10 mouse cellular contexts compared by ENCODE assay signal in the genomic region with DNA sequence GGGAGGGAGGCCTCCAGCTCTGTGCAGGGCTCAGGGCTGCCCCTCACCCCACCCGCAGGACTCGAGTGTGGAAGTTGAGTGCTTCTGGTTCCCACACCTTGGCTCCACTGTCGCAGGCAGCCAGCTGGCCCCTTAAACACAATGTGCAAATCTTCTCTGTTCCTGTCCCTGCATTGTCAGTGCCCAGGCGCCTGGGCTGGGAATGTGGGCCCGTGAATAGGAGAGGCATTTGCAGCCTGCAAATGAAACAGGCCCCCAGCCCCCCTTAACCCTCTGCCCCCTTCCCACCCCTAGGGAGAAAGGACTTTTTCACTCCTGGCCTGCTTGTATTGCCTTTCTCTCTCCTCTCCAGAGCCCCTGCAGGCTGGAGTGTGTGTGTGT. TPM values are rescaled to one million over a fixed set of nuclear protein-coding genes. Genes with fewer than 3 reads are reported as not detected.
DNase-seq lines count a peak whose midpoint lies in the region; ATAC-seq and TF ChIP-seq lines count a peak whose summit lies in the region.
"Had no signal": no experiment of that assay in that cellular context is flagged by ENCODE, and none has a peak within 500 bp of the region (broad histone marks: within the 10 kb centered on the region; RNA-seq: fewer than 3 reads in every experiment).

No protein-coding gene starts in this region.

- DNase-seq in heart, postnatal 36 days: no peak
- peak; percentile 35 for DNase-seq in forebrain, postnatal 0 days
- peak; percentile 61 for DNase-seq in kidney, postnatal 10 days
- no peak for DNase-seq in thymus, postnatal 4 days
- DNase-seq in ovary, postnatal 36 days (ENCODE audit: low spot score): no peak
- DNase-seq: cerebellum, adult 8-10 months; gastrocnemius, postnatal 14 days had no signal

- no peaks in the 10 kb centered on the region for H3K36me3 ChIP-seq in heart, embryonic 14.5 days (ENCODE audit: control insufficient read depth, insufficient read depth, low read length)
- H3K36me3 ChIP-seq in forebrain, postnatal 0 days (ENCODE audit: insufficient read depth): peaks cover 4% of the 10 kb centered on the region
- H3K36me3 ChIP-seq in neural tube, embryonic 12.5 days: peaks cover 51% of the 10 kb centered on the region

- H3K9me3 ChIP-seq in heart, embryonic 14.5 days (ENCODE audit: control insufficient read depth, low read length): no peaks in the 10 kb centered on the region
- no peaks in the 10 kb centered on the region for H3K9me3 ChIP-seq in forebrain, postnatal 0 days (ENCODE audit: low read length)
- H3K9me3 ChIP-seq in neural tube, embryonic 12.5 days: no peaks in the 10 kb centered on the region

- no peak for TF ChIP-seq CTCF in forebrain, postnatal 0 days (IDR thresholded peaks at IDR 0.05; ENCODE audit: low read depth)

- intact Hi-C loops in heart, postnatal 36 days (cut with DNase I): no loop called here

- no peak overlapping the region for H3K4me2 ChIP-seq in heart, embryonic 14.5 days (ENCODE audit: low read length)
- H3K4me2 ChIP-seq in forebrain, postnatal 0 days (ENCODE audit: low read depth): no peak overlapping the region
- H3K4me2 ChIP-seq in neural tube, embryonic 12.5 days (replicated peaks): peak overlapping the region; percentile 40

- no peak overlapping the region for H3K4me3 ChIP-seq in heart, embryonic 14.5 days (ENCODE audit: control insufficient read depth in 1 of 2, insufficient read depth in 1 of 2, low read depth in 1 of 2, low read length in 2 of 2)
- no peak overlapping the region for H3K4me3 ChIP-seq in forebrain, postnatal 0 days (ENCODE audit: low read depth, low read length)
- no peak overlapping the region for H3K4me3 ChIP-seq in neural tube, embryonic 12.5 days

- ATAC-seq in heart, embryonic 14.5 days (ENCODE audit: insufficient number of reproducible peaks, insufficient read depth, low FRiP score, low read depth): no peak
- peak; percentile 67 for ATAC-seq in forebrain, postnatal 0 days
- peak; percentile 79 for ATAC-seq in neural tube, embryonic 12.5 days (ENCODE audit: low FRiP score, low read depth)
- no peak for ATAC-seq in monocyte, adult 5-6 weeks (replicated peaks; ENCODE audit: insufficient number of reproducible peaks, low FRiP score, low TSS enrichment, poor library complexity, severe bottlenecking)

- no peak overlapping the region for H3K27ac ChIP-seq in heart, embryonic 14.5 days (replicated peaks in 1 of 2; ENCODE audit: control insufficient read depth in 1 of 2, insufficient read depth in 1 of 2, low read depth in 2 of 2, low read length in 2 of 2)
- H3K27ac ChIP-seq in forebrain, postnatal 0 days (ENCODE audit: low read depth, low read length): peak overlapping the region; percentile 75
- H3K27ac ChIP-seq in neural tube, embryonic 12.5 days: peak overlapping the region; percentile 90

- H3K4me1 ChIP-seq in heart, embryonic 14.5 days (ENCODE audit: control insufficient read depth in 2 of 2, insufficient read depth in 2 of 2, low read length in 2 of 2): peaks cover 12 to 22% of the 10 kb centered on the region in 2 experiments
- peaks cover 4% of the 10 kb centered on the region; the same call in 1 of the 2 replicates for H3K4me1 ChIP-seq in forebrain, postnatal 0 days (ENCODE audit: insufficient read depth)
- H3K4me1 ChIP-seq in neural tube, embryonic 12.5 days: peaks cover 71% of the 10 kb centered on the region

- WGBS in heart, embryonic 14.5 days: 12% methylated on average over 5 of the region's 5 CpGs
- 9% methylated on average over 5 of the region's 5 CpGs for WGBS in forebrain, postnatal 0 days
- 3% methylated on average over 5 of the region's 5 CpGs for WGBS in neural tube, embryonic 12.5 days

- H3K9ac ChIP-seq in heart, embryonic 14.5 days (ENCODE audit: low read length): peak overlapping the region; percentile 17; the same call in 1 of the 2 replicates
- no peak overlapping the region for H3K9ac ChIP-seq in forebrain, postnatal 0 days
- H3K9ac ChIP-seq in neural tube, embryonic 12.5 days: peak overlapping the region; percentile 29; the same call in 1 of the 2 replicates

- no peaks in the 10 kb centered on the region for H3K27me3 ChIP-seq in heart, embryonic 14.5 days (ENCODE audit: control insufficient read depth, insufficient read depth, low read length)
- H3K27me3 ChIP-seq in forebrain, postnatal 0 days (ENCODE audit: insufficient read depth, low read length): no peaks in the 10 kb centered on the region
- no peaks in the 10 kb centered on the region for H3K27me3 ChIP-seq in neural tube, embryonic 12.5 days (replicated peaks)

RNA-seq across cellular contexts. Expression of gene Igdcc3, which starts 12.3 kb away (rescaled TPM):
- polyA plus RNA-seq in heart, embryonic 14.5 days (2014; fragmentation: Nextera tagmentation; extraction: Ambion mirVana): 0.36 and 0.63 TPM in 2 replicates
- under 1 TPM in 1 of 2 experiments, not detected in 1; 0.08 TPM for total RNA-seq in heart, postnatal 36 days (2021)
- 2.7 and 3.0 TPM in 2 replicates for total RNA-seq in forebrain, postnatal 0 days (2014; rRNA removed)
- polyA plus RNA-seq in forebrain, postnatal 0 days (2015; fragmentation: Nextera tagmentation; extraction: Ambion mirVana): 2.6 and 4.2 TPM in 2 replicates
- polyA plus RNA-seq in neural tube, embryonic 12.5 days (2016; fragmentation: Nextera tagmentation; extraction: Ambion mirVana): 32.6 and 36.4 TPM in 2 replicates
- total RNA-seq in monocyte, adult 5-6 weeks (2017): not detected in 3 replicates

RNA-seq across cellular contexts. Expression of gene Parp16, which starts 41.8 kb away (rescaled TPM):
- polyA plus RNA-seq in heart, embryonic 14.5 days (2014; fragmentation: Nextera tagmentation; extraction: Ambion mirVana): 4.3 and 5.6 TPM in 2 replicates
- 1 to 10 TPM; 3.8 to 4.1 TPM for total RNA-seq in heart, postnatal 36 days (2021)
- 6.1 and 6.3 TPM in 2 replicates for total RNA-seq in forebrain, postnatal 0 days (2014; rRNA removed)
- polyA plus RNA-seq in forebrain, postnatal 0 days (2015; fragmentation: Nextera tagmentation; extraction: Ambion mirVana): 4.2 and 6.7 TPM in 2 replicates
- 5.4 and 5.7 TPM in 2 replicates for polyA plus RNA-seq in neural tube, embryonic 12.5 days (2016; fragmentation: Nextera tagmentation; extraction: Ambion mirVana)
- 1.9 to 3.1 TPM (median 2.3 TPM) in 3 replicates for total RNA-seq in monocyte, adult 5-6 weeks (2017)

RNA-seq across cellular contexts. Expression of gene Igdcc4, which starts 52.0 kb away (rescaled TPM):
- polyA plus RNA-seq in heart, embryonic 14.5 days (2014; fragmentation: Nextera tagmentation; extraction: Ambion mirVana): 12.3 and 15.7 TPM in 2 replicates
- total RNA-seq in heart, postnatal 36 days (2021): 10 to 100 TPM in 1 of 2 experiments, 1 to 10 TPM in 1; 9.8 to 10.7 TPM
- 28.2 and 30.7 TPM in 2 replicates for total RNA-seq in forebrain, postnatal 0 days (2014; rRNA removed)
- polyA plus RNA-seq in forebrain, postnatal 0 days (2015; fragmentation: Nextera tagmentation; extraction: Ambion mirVana): 6.4 and 9.6 TPM in 2 replicates
- polyA plus RNA-seq in neural tube, embryonic 12.5 days (2016; fragmentation: Nextera tagmentation; extraction: Ambion mirVana): 10.3 and 11.7 TPM in 2 replicates
- total RNA-seq in monocyte, adult 5-6 weeks (2017): 0.19 TPM in 2 of 3 replicates, not detected in the other

Comparison
In these comparisons a context has a peak if more than half of its experiments do, and no peak if none do; other contexts are left out.
1. ATAC-seq: peak in forebrain, postnatal 0 days (single experiment) and neural tube, embryonic 12.5 days (single experiment); none in heart, embryonic 14.5 days (single experiment) and monocyte, adult 5-6 weeks (single experiment).
2. H3K27ac ChIP-seq: peak in forebrain, postnatal 0 days (single experiment) and neural tube, embryonic 12.5 days (single experiment); none in heart, embryonic 14.5 days (0 of 2).
3. DNase-seq: peak in forebrain, postnatal 0 days (single experiment) and kidney, postnatal 10 days (single experiment); none in heart, postnatal 36 days (0 of 2), thymus, postnatal 4 days (single experiment) and ovary, postnatal 36 days (single experiment).